Mouse (Mus musculus): ENCODE measurements around the gene Lifr. TPM values are rescaled to one million over a fixed set of nuclear protein-coding genes. Genes with fewer than 3 reads are reported as not detected.

Gene Lifr
- polyA plus RNA-seq, 1 experiment from 2014 or later: 8.0 TPM

GRCm38 (mm10) chr15:7084780-7085497 lies 5.5 kb upstream of the Lifr start:
- ATAC-seq (ENCODE audit: low FRiP score): no peak
- Histone ChIP-seq H3K4me1 (peaks cover 6% of the 10 kb centered on the region; the same call in 1 of the 2 replicates), H3K9ac (no peak overlapping the region), H3K4me3 (replicated peaks) (no peak overlapping the region), H3K4me2 (no peak overlapping the region), H3K36me3 (replicated peaks) (no peaks in the 10 kb centered on the region), H3K9me3 (no peaks in the 10 kb centered on the region), H3K27ac (no peak overlapping the region), H3K27me3 (peaks cover 3% of the 10 kb centered on the region; the same call in 1 of the 2 replicates)
- 47% methylated on average over 8 of the region's 8 CpGs for WGBS

GRCm38 (mm10) chr15:7088691-7089090 lies 1.7 kb upstream of the Lifr start:
- 17% methylated on average over 2 of the region's 2 CpGs for WGBS
- peaks cover 4% of the 10 kb centered on the region; the same call in 1 of the 2 replicates for H3K27me3 ChIP-seq

GRCm38 (mm10) chr15:7092321-7092720 lies 1.9 kb downstream of the Lifr start:
- Histone ChIP-seq H3K36me3 (replicated peaks) (no peaks in the 10 kb centered on the region), H3K4me2 (no peak overlapping the region), H3K27ac (no peak overlapping the region), H3K4me1 (no peaks in the 10 kb centered on the region), H3K4me3 (replicated peaks) (no peak overlapping the region), H3K27me3 (0 out of 2 replicates have a peak, but pooled peaks cover 4% of the 10 kb centered on the region), H3K9me3 (no peaks in the 10 kb centered on the region), H3K9ac (no peak overlapping the region)
- no peak for ATAC-seq (ENCODE audit: low FRiP score)
- 52% methylated on average over 8 of the region's 8 CpGs for WGBS

More at GRCm38 (mm10) chr15:7088691-7089090, 1.7 kb upstream of the Lifr start:
- no peak overlapping the region for H3K27ac ChIP-seq
- no peak overlapping the region for H3K9ac ChIP-seq
- no peaks in the 10 kb centered on the region for H3K9me3 ChIP-seq
- H3K4me3 ChIP-seq (replicated peaks): no peak overlapping the region
- H3K4me1 ChIP-seq: peaks cover 6% of the 10 kb centered on the region; the same call in 1 of the 2 replicates
- H3K4me2 ChIP-seq: no peak overlapping the region
- H3K36me3 ChIP-seq (replicated peaks): no peaks in the 10 kb centered on the region
- no peak for ATAC-seq (ENCODE audit: low FRiP score)

GRCm38 (mm10) chr15:7099406-7099805 lies 9.0 kb downstream of the Lifr start:
- Histone ChIP-seq H3K4me3 (replicated peaks) (no peak overlapping the region), H3K27me3 (no peaks in the 10 kb centered on the region), H3K9ac (no peak overlapping the region), H3K9me3 (no peaks in the 10 kb centered on the region), H3K4me2 (no peak overlapping the region), H3K36me3 (replicated peaks) (no peaks in the 10 kb centered on the region), H3K27ac (no peak overlapping the region), H3K4me1 (no peaks in the 10 kb centered on the region)
- ATAC-seq (ENCODE audit: low FRiP score): no peak
- 96% methylated on average over 1 of the region's 1 CpGs for WGBS

GRCm38 (mm10) chr15:7100226-7100625 lies 9.8 kb downstream of the Lifr start:
- ATAC-seq (ENCODE audit: low FRiP score): no peak

GRCm38 (mm10) chr15:7103051-7103450 lies 12.6 kb downstream of the Lifr start:
- Histone ChIP-seq H3K4me3 (replicated peaks) (no peak overlapping the region), H3K9ac (no peak overlapping the region), H3K27ac (no peak overlapping the region), H3K27me3 (no peaks in the 10 kb centered on the region), H3K36me3 (replicated peaks) (no peaks in the 10 kb centered on the region), H3K4me1 (no peaks in the 10 kb centered on the region), H3K9me3 (no peaks in the 10 kb centered on the region), H3K4me2 (no peak overlapping the region)
- 88% methylated on average over 2 of the region's 2 CpGs for WGBS
- no peak for ATAC-seq (ENCODE audit: low FRiP score)

More at GRCm38 (mm10) chr15:7100226-7100625, 9.8 kb downstream of the Lifr start:
- no peaks in the 10 kb centered on the region for H3K27me3 ChIP-seq
- H3K9me3 ChIP-seq: no peaks in the 10 kb centered on the region
- no peaks in the 10 kb centered on the region for H3K36me3 ChIP-seq (replicated peaks)
- 59% methylated on average over 6 of the region's 6 CpGs for WGBS
- H3K27ac ChIP-seq: no peak overlapping the region
- H3K4me3 ChIP-seq (replicated peaks): no peak overlapping the region
- H3K9ac ChIP-seq: no peak overlapping the region
- H3K4me2 ChIP-seq: no peak overlapping the region
- H3K4me1 ChIP-seq: no peaks in the 10 kb centered on the region

GRCm38 (mm10) chr15:7105224-7105623 lies 14.8 kb downstream of the Lifr start:
- no peak overlapping the region for H3K27ac ChIP-seq
- no peaks in the 10 kb centered on the region for H3K27me3 ChIP-seq
- no peak overlapping the region for H3K4me2 ChIP-seq
- 79% methylated on average over 5 of the region's 5 CpGs for WGBS
- no peak for ATAC-seq (ENCODE audit: low FRiP score)
- no peaks in the 10 kb centered on the region for H3K36me3 ChIP-seq (replicated peaks)
- H3K9ac ChIP-seq: no peak overlapping the region
- H3K9me3 ChIP-seq: no peaks in the 10 kb centered on the region
- no peak overlapping the region for H3K4me3 ChIP-seq (replicated peaks)
- H3K4me1 ChIP-seq: no peaks in the 10 kb centered on the region

- no peaks in the 10 kb centered on the region for H3K36me3 ChIP-seq (replicated peaks)
- H3K4me2 ChIP-seq: no peak overlapping the region
- WGBS: 91% methylated on average over 6 of the region's 6 CpGs
- H3K27me3 ChIP-seq: no peaks in the 10 kb centered on the region
- no peaks in the 10 kb centered on the region for H3K9me3 ChIP-seq
- no peaks in the 10 kb centered on the region for H3K4me1 ChIP-seq
- ATAC-seq (ENCODE audit: low FRiP score): no peak
- H3K27ac ChIP-seq: no peak overlapping the region
- H3K4me3 ChIP-seq (replicated peaks): no peak overlapping the region
- no peak overlapping the region for H3K9ac ChIP-seq
These were observed 17.7 kb downstream of the Lifr start for GRCm38 (mm10) chr15:7108160-7108559.

GRCm38 (mm10) chr15:7112227-7112907 lies 22.0 kb downstream of the Lifr start:
- H3K9ac ChIP-seq: no peak overlapping the region
- no peak overlapping the region for H3K4me3 ChIP-seq (replicated peaks)
- no peak overlapping the region for H3K27ac ChIP-seq
- 85% methylated on average over 6 of the region's 6 CpGs for WGBS
- no peak for ATAC-seq (ENCODE audit: low FRiP score)
- peaks cover 6% of the 10 kb centered on the region; the same call in 1 of the 2 replicates for H3K4me1 ChIP-seq
- no peaks in the 10 kb centered on the region for H3K36me3 ChIP-seq (replicated peaks)
- no peaks in the 10 kb centered on the region for H3K27me3 ChIP-seq
- no peak overlapping the region for H3K4me2 ChIP-seq
- no peaks in the 10 kb centered on the region for H3K9me3 ChIP-seq

GRCm38 (mm10) chr15:7113906-7114305 lies 23.5 kb downstream of the Lifr start:
- H3K4me1 ChIP-seq: peaks cover 6% of the 10 kb centered on the region; the same call in 1 of the 2 replicates
- no peaks in the 10 kb centered on the region for H3K9me3 ChIP-seq
- H3K36me3 ChIP-seq (replicated peaks): no peaks in the 10 kb centered on the region
- H3K9ac ChIP-seq: no peak overlapping the region
- WGBS: 96% methylated on average over 3 of the region's 3 CpGs
- no peak overlapping the region for H3K27ac ChIP-seq
- no peak for ATAC-seq (ENCODE audit: low FRiP score)
- no peak overlapping the region for H3K4me3 ChIP-seq (replicated peaks)
- H3K27me3 ChIP-seq: no peaks in the 10 kb centered on the region
- H3K4me2 ChIP-seq: no peak overlapping the region

- Histone ChIP-seq H3K4me2 (no peak overlapping the region), H3K27me3 (no peaks in the 10 kb centered on the region), H3K9ac (no peak overlapping the region), H3K27ac (no peak overlapping the region), H3K9me3 (no peaks in the 10 kb centered on the region), H3K36me3 (replicated peaks) (no peaks in the 10 kb centered on the region), H3K4me1 (peaks cover 6% of the 10 kb centered on the region; the same call in 1 of the 2 replicates), H3K4me3 (replicated peaks) (no peak overlapping the region)
- 45% methylated on average over 7 of the region's 7 CpGs for WGBS
- no peak for ATAC-seq (ENCODE audit: low FRiP score)
These were observed 25.1 kb downstream of the Lifr start for GRCm38 (mm10) chr15:7115326-7116003.

- no peaks in the 10 kb centered on the region for H3K9me3 ChIP-seq
- no peak overlapping the region for H3K9ac ChIP-seq
- H3K36me3 ChIP-seq (replicated peaks): no peaks in the 10 kb centered on the region
- no peak overlapping the region for H3K27ac ChIP-seq
- peaks cover 6% of the 10 kb centered on the region; the same call in 1 of the 2 replicates for H3K4me1 ChIP-seq
- whole genome bisulfite sequencing: 57% methylated on average over 1 of the region's 1 CpGs
- no peak for ATAC-seq (ENCODE audit: low FRiP score)
- H3K4me2 ChIP-seq: no peak overlapping the region
- no peaks in the 10 kb centered on the region for H3K27me3 ChIP-seq
- H3K4me3 ChIP-seq (replicated peaks): no peak overlapping the region
These were observed 25.8 kb downstream of the Lifr start for GRCm38 (mm10) chr15:7116216-7116615.
